Mouse (Mus musculus) cerebellum, postnatal 10 days (tissue): ENCODE measurements around the gene Zfp263.
A peak's percentile ranks its signal among the peaks of the same experiment; 100 is the strongest.

Source experiments
- DNase-seq, 2 experiments: peaks; one replicate each; pipeline ENCODE4 v3.0.0; 2021; ENCODE audit warnings: mixed read lengths in 2 of 2

Zfp263 gene

GRCm38 (mm10) chr16:3743503-3744185 is at the start of gene Zfp263:
Zfp263 (plus strand) TSS chr16:3744093.
- peak; percentile 97 to 98 for DNase-seq

DNA sequence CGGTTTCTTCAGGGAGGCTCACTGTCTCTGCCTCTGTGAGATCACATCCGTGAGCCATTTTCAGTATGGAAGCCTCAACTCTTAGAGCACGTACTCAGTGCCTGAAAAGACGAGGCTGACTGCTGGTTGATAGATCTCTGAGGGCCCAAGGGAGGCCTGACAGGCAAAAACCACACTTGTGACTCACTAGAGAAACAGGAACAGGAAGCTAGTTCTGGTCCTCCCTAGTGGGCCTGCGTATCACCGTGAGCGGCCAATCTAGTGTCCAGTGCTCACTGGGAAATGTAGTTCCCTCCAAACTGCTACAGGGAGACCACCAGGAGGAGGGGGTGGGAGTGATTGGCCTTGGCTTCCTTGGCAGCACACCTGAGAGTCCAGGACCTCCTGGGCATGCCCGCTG is 44.6 kb upstream of the Zfp263 start:
- DNase-seq: no peak

DNA sequence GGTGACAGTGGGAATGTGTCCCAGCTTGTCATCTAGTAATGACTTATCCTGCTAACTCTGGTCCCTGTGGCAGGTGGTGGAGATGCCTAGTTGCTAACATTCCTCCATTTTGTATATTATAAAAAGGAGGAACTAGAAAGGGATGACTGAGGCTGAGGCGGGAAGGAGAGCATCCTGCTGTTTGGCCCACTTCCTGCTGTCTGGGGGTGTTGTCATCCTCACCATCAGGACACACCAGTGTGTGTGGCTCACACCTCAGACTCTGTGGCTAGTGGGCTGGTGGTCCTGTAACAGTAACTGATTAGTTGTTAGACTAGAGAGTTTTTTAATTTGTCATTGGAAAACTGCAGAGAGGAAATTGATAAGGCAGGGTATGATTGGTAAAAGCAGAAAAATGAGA is 43.0 kb upstream of the Zfp263 start:
- DNase-seq: no peak

GRCm38 (mm10) chr16:3706680-3707079 is 37.2 kb upstream of the Zfp263 start:
- no peak for DNase-seq

- DNase-seq: no peak
Measured at GRCm38 (mm10) chr16:3714731-3715130, 29.2 kb upstream of the Zfp263 start.

- no peak for DNase-seq
Measured at GRCm38 (mm10) chr16:3717980-3718379, 25.9 kb upstream of the Zfp263 start, which contains the start of gene Mefv. Mefv (minus strand) TSS chr16:3718097.

DNA sequence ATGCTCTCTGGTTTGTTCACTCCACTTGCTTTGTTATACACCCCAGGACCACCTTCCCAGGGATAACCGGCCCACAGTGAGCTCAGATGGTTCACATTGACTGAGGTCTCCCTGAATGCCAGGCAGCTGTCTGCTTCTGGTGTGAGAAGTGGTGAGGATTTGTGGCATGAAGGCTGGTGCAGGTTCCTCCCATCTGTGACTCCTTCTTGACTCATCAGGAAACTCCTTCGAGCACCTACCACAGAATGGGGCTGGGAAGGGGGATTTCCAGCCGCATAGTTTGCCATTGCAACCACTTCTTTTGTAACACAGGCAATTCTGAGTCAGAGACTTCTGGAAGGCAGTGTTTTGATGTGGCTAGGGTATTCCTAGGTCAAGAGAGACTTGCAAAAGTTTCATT is 20.7 kb upstream of the Zfp263 start:
- DNase-seq: no peak

- DNase-seq: no peak
Measured at GRCm38 (mm10) chr16:3727980-3728720, 15.7 kb upstream of the Zfp263 start.

DNA sequence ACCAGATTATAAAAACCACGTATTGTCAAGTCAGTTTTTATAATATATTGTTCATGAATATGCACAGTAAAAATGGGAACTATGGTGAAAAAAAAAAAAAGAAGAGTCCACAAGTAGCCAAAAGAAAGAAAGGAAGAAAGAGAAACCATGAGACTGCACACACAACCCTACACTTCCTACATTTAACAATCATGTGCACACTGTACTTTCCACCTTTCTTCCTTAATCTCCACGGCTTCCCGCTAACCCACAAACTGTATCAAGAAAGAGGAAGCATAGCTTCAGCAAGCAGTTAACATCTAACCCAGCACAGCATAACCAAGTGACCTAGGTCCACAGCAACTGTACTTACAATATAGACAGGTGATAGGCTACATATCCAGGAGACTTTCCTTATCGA is 11.3 kb upstream of the Zfp263 start:
- no peak for DNase-seq

DNA sequence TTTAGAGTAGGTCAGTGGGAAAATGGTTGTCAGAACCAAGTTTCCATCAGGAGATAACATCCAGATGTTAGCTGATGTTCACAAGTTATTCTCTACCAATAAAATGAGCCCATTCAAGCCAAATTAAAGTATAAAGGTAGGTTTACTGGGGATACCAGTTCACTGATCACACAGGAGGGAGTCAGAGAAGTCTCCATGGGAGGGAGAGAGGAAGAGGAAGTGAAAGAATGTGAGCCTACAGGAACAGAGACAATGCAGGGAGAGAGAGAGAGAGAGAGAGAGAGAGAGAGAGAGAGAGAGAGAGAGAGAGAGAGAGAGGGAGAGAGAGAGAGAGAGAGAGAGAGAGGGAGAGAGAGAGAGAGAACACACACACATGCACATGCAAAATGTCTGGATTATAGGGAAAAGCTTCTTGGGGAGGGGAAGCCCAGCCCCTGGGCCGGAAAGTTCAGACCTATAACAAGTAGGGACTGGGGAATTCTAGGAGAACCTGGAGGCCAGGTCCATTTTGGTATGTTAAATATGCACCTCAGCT is 10.6 kb upstream of the Zfp263 start:
- no peak for DNase-seq

- DNase-seq: no peak
Measured at GRCm38 (mm10) chr16:3742466-3742865, 1.4 kb upstream of the Zfp263 start.

GRCm38 (mm10) chr16:3744186-3744700 is 350 bp downstream of the Zfp263 start:
- DNase-seq: peak in 1 of 2 experiments; percentile 56

GRCm38 (mm10) chr16:3745656-3746055 is 1.8 kb downstream of the Zfp263 start:
- peak in 1 of 2 experiments; percentile 9 for DNase-seq

DNA sequence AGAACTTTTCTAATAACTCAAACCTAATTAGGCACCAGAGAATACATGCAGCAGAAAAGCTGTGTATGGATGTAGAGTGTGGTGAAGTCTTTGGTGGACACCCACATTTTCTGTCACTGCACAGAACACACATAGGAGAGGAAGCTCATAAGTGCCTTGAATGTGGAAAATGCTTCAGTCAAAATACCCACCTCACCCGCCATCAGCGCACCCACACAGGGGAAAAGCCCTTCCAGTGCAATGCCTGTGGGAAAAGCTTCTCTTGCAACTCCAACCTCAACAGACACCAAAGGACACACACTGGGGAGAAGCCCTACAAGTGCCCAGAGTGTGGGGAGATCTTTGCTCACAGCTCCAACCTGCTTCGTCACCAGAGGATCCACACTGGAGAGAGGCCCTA is 5.1 kb downstream of the Zfp263 start:
- DNase-seq: no peak

- no peak for DNase-seq
Measured at GRCm38 (mm10) chr16:3771603-3772002, 27.7 kb downstream of the Zfp263 start.

DNA sequence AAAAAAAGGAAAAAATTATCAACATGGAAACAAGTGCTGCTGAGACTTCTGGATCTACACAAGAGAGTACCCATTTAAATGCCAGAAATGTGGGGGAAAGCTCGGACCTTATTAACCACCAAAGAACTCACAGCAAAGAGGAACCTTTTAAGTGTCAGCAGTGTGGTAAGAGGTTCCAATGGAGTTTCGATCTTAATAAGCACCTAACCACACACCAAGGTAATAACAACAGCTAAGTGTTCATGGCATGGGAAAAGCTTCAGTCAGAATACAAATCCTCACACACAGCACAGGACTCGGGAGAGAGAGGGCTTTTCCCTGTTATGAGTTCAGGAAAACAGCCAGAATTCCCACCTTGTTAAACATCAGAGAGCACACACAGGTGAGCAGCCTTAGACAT is 32.5 kb downstream of the Zfp263 start:
- no peak for DNase-seq

DNA sequence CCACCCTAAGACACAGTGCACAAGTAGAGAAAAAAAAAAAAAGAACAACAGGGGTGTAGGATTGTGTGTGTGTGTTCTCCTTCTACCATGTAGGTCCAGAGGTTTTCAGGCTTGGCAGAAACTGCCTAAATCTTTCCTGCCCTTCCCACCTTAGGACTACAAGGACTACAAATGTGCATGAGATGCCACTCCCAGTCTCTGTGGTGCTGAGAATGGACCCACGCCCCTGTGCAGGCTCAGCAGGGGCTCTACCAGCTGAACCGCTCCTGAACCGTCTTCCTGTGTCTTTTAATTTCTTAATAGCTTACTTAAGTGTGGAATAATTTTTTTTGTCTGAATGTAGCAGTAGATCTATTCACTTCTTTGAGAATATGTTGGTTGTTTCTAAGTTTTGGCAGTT is 34.1 kb downstream of the Zfp263 start:
- no peak for DNase-seq

- DNase-seq: no peak
Measured at GRCm38 (mm10) chr16:3781237-3781636, 37.3 kb downstream of the Zfp263 start.

- DNase-seq: no peak
Measured at GRCm38 (mm10) chr16:3788394-3788793, 44.5 kb downstream of the Zfp263 start.
